Mouse (Mus musculus): Measurements from ENCODE around the gene Msmp.

- no peak for TF ChIP-seq CTCF (IDR thresholded peaks at IDR 0.05; ENCODE audit: low read depth, low read length)
- no peak for TF ChIP-seq POLR2A (IDR thresholded peaks at IDR 0.05; ENCODE audit: borderline replicate concordance, low read depth, low read length)
Measured at GRCm38 (mm10) chr4:43546375-43547047, 37.8 kb downstream of the Msmp start.
